Mouse (Mus musculus): Measurements from ENCODE around the gene Sh3pxd2a.

Gene Sh3pxd2a

GRCm38 (mm10) chr19:47314076-47314941 is 149.9 kb downstream of the Sh3pxd2a start:
- WGBS = 21% methylated on average over 49 of the region's 49 CpGs

- 31% methylated on average over 11 of the region's 11 CpGs for WGBS
These were observed 150.7 kb downstream of the Sh3pxd2a start for GRCm38 (mm10) chr19:47313387-47314075.

GRCm38 (mm10) chr19:47311162-47311561 is 153.0 kb downstream of the Sh3pxd2a start:
- 78% methylated on average over 4 of the region's 4 CpGs for WGBS

GRCm38 (mm10) chr19:47309824-47310223 is 154.4 kb downstream of the Sh3pxd2a start:
- 96% methylated on average over 12 of the region's 12 CpGs for WGBS

GRCm38 (mm10) chr19:47306917-47307315 is 157.3 kb downstream of the Sh3pxd2a start:
- WGBS = 92% methylated on average over 8 of the region's 8 CpGs

DNA sequence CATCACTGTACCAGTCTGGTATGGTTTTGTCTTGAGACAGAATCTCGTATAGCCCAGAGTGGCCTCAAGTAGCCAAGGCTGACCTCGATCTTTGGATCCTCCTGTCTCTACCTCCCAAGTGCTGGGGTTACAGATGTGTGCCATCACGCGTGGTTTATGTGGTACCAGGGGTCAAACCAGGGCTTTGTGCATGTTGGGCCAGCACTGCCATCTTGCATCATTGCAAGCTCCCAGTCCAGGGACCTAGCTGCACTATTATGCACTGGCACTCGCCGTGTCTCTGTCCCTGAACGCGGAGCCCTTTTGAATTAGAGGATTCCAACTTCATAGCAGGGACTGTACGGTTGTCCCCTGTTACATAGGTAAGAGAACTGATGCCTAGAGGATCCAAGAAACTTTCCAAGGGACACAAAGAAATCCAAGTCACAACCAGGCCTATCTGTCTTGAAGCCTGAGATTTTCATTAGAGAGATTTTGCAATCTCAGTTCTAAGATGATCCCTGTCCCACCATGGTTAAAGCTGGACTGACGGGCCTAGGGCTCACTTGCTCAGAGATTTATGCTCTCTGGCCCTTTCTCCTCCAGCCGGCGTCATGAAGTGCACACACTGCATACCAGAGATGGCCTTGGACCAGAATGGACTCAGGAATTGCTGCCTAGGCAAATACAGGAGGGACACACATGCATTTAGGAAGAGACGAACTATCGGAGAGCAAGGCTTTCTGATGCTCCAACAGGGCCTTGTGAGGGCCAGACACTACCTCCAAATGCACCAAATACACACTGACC is 157.9 kb downstream of the Sh3pxd2a start:
- 94% methylated on average over 14 of the region's 14 CpGs for WGBS

DNA sequence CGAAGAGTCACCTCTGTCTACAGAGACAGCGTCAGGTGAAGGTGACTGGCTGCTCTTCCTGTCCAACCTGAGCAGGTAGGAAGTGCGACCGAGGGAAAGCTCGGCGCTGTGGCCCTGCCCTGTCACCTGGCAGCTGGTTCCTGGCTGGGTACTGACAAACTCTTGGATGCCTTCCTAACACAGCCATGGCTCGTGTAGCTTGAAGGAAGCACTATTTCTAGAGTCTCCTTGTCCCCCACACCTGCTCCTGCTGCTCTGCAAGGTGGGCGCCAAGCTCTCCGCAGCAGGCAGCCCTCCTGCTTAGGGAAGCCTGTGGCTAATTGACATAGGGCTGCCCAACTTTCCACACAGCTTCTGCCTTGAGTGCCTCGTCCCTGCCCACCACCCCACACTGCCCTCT is 158.8 kb downstream of the Sh3pxd2a start:
- WGBS = 69% methylated on average over 10 of the region's 10 CpGs

GRCm38 (mm10) chr19:47304170-47304745 is 159.9 kb downstream of the Sh3pxd2a start:
- 82% methylated on average over 5 of the region's 5 CpGs for WGBS

DNA sequence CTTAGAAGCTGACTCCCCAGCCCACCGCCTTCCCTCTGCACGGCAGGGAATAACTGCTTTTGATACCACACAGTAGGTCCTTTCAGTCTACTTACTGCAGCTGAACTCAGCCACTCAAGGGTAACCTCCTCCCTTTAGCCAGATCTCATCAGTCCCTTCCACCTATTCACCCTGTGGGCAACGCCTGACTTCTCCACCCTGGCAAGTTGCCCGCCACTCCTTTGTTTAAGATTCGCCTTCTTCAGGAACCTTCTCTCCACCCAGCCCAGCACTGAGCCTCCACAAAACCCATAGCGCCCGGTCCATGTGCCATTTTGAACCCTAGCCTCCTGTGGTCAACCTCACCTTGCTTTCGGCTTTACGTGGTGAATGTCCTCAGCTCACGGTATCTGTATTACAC is 161.1 kb downstream of the Sh3pxd2a start:
- WGBS = 90% methylated on average over 10 of the region's 10 CpGs

GRCm38 (mm10) chr19:47302191-47302852 is 161.9 kb downstream of the Sh3pxd2a start:
- WGBS = 75% methylated on average over 21 of the region's 21 CpGs

- WGBS = 37% methylated on average over 19 of the region's 19 CpGs
These were observed 162.7 kb downstream of the Sh3pxd2a start for GRCm38 (mm10) chr19:47301303-47302190.

DNA sequence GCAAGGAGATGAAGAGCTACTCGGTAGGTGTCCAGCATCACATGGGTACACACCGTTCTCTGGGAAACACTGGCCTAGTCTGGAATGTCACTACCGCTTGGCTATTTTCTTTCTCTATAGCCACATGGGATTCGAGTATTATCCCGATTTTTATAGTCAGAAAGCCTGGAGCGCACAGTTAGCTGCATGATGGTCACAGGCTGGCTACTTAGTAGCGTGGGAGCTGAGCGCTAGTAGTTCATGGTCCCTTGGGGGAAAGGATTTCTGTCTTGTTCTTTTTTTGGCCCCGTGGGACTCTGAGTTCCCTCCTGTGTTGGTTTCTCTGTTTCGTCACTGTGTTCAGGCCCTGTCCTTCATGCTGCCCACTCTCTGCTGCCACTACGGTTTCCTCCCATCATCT is 166.1 kb downstream of the Sh3pxd2a start:
- 78% methylated on average over 11 of the region's 11 CpGs for WGBS

DNA sequence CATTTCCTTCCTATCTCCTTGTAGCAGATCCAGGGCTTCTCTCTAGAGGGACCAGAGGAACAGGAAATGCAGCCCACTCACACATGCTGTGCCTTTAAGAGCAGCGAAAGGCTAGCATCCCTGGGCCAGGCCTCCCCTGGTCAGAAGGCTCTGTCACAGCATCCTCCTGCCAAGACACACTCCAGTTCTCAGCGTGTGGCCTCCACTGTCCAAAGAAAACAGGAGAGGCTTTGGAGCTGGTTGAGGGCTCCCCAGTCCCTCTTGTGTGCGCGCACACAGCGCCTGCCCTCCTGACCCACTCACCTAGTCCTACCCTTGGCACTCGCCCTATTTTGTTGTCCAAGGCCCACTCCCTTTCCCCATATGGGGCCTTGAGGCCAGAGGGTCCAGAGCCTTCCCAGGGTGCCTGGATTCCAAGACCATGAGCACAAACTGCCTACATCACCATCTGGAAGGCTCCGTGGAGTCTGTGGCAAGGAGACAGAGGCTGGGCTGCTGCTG is 171.7 kb downstream of the Sh3pxd2a start:
- 52% methylated on average over 7 of the region's 7 CpGs for WGBS

DNA sequence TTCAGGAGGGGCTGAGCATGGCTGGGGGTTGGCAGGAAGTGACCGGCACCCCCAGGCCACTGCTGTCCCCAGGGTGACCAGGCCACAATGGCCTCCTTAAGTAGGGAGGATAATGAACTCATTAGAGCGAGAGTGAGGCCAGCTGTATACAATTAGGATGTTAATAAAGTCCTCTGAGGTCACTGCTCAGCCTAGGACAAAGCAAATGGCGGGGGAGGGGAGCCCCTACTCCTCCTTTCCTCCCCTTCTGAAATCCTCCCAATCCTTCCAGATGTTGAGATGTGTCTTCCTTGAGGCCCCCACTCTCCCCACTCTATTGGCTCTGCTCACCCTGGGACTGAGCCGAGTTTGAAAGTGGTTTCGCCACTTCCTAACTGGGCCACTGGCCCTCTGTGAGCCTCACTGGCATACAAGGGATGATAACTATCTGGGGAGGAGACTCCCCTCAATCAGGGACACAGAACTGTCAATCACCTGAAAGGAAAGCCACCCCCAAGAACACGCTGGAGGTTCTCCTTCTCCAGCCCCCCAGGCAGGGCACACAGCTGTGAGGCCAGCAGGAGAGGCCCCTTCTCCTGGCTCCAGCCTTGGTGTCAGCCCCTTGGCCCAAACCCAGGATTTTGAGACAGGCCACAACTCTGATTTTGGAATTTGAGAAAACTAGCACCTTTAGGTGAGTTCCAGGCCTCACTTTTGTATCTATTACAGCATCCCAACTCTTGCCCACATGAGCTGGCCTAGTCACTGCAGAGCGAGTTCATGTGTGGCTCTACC is 172.7 kb downstream of the Sh3pxd2a start:
- 75% methylated on average over 7 of the region's 7 CpGs for WGBS

DNA sequence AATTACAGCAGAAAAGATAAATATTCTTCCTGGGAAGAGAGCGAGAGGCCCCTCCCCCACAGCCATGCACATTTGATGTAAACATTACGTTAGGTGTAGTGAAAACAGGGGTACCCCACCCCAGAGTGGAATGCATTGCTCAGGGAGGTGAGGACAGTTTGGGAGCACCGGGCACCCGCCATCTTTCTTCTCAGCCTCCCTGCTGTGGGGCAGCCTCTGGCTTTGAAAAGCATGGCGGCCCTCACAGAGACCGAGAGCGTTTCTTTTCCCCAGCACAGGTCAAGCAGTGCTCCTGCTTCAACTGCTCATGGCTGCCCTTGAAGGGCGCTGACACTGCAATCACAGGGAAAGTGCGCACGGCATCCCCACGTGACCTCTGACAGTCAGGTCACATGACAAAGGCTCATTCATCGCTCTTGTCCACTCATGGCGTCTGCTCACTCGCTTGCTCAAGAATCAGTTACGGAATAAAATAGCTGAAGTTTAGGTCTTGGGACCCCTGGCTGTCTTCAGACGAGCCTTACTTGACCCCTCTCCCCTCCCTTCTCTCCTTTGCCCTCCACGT is 177.2 kb downstream of the Sh3pxd2a start:
- WGBS = 92% methylated on average over 17 of the region's 17 CpGs

- 86% methylated on average over 6 of the region's 6 CpGs for WGBS
These were observed 178.6 kb downstream of the Sh3pxd2a start for GRCm38 (mm10) chr19:47285581-47285980.

- 83% methylated on average over 17 of the region's 17 CpGs for WGBS
These were observed 181.4 kb downstream of the Sh3pxd2a start for GRCm38 (mm10) chr19:47282688-47283215.

- WGBS = 70% methylated on average over 6 of the region's 6 CpGs
These were observed 182.1 kb downstream of the Sh3pxd2a start for GRCm38 (mm10) chr19:47282050-47282454.

DNA sequence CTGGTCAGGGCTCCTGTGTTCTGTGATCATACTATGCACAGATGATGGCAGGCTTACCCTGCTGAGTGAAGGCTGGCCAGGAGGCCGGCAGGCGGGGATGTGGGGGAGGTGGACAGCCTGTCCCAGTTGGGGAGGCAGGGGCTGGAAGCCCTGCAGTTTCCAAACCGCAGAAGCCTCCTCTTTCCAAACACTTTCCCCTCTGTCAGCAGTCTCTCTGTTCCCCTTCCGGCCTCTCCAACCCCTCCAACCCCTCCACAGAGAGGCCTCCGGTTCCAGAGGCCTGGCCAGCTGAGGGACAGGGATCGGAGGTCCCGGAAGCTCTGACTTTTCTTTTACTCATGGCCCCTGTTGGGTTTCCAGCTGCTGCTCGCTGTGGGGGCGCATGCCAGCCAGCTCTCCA is 183.3 kb downstream of the Sh3pxd2a start:
- WGBS = 64% methylated on average over 9 of the region's 9 CpGs

All from cerebral cortex, adult 2 months (tissue).